19 mouse cellular contexts compared by ENCODE assay signal in genomic region chr14:49311091-49311492, GRCm38 (mm10).
DNase-seq lines count a peak whose midpoint lies in the region; ATAC-seq lines count a peak whose summit lies in the region.
"Had no signal": no experiment of that assay in that cellular context is flagged by ENCODE, and none has a peak within 500 bp of the region (broad histone marks: within the 10 kb centered on the region; RNA-seq: fewer than 3 reads in every experiment).

No protein-coding gene starts in this region.

- peak; percentile 89 for ATAC-seq in forebrain, embryonic 15.5 days (replicated peaks)
- ATAC-seq in midbrain, embryonic 12.5 days (ENCODE audit: low FRiP score, low read depth) = peak; percentile 45
- ATAC-seq: intestine, embryonic 15.5 days had no signal

- 9% methylated on average over 5 of the region's 5 CpGs for WGBS in forebrain, embryonic 15.5 days
- 11% methylated on average over 5 of the region's 5 CpGs for WGBS in midbrain, embryonic 12.5 days

- peak; percentile 40 for DNase-seq in heart, adult 11 months
- no peak for DNase-seq in heart, adult 18-20 months
- DNase-seq in Muller cell, postnatal 12 days (ENCODE audit: inconsistent ontology term) = peak; percentile 29
- no peak for DNase-seq in kidney, postnatal 36 days
- no peak for DNase-seq in thymus, postnatal 14 days
- no peak for DNase-seq in spleen, postnatal 14 days (ENCODE audit: low spot score in 2 of 2)
- DNase-seq: B cell, adult 2 months; cerebellum, adult 11 months; gastrocnemius, postnatal 10 days; heart, postnatal 10 days; kidney, postnatal 25 days; layer of hippocampus, postnatal 36 days; liver, embryonic 13.5 days; lung, postnatal 14 days had no signal

- H3K4me3 ChIP-seq in forebrain, embryonic 15.5 days = no peak overlapping the region
- no peak overlapping the region for H3K4me3 ChIP-seq in midbrain, embryonic 12.5 days
- H3K4me3 ChIP-seq: embryonic facial prominence, embryonic 15.5 days; intestine, embryonic 15.5 days; liver, embryonic 13.5 days; neural tube, embryonic 13.5 days had no signal

- no peak overlapping the region for H3K9ac ChIP-seq in forebrain, embryonic 15.5 days (replicated peaks)
- no peak overlapping the region for H3K9ac ChIP-seq in midbrain, embryonic 12.5 days (replicated peaks)
- H3K9ac ChIP-seq: embryonic facial prominence, embryonic 15.5 days; intestine, embryonic 15.5 days; liver, embryonic 13.5 days; neural tube, embryonic 13.5 days had no signal

- no peaks in the 10 kb centered on the region for H3K27me3 ChIP-seq in forebrain, embryonic 15.5 days
- 0 out of 2 replicates have a peak, but pooled peaks cover 6% of the 10 kb centered on the region for H3K27me3 ChIP-seq in midbrain, embryonic 12.5 days
- H3K27me3 ChIP-seq: embryonic facial prominence, embryonic 15.5 days; intestine, embryonic 15.5 days; liver, embryonic 13.5 days; neural tube, embryonic 13.5 days had no signal

- H3K27ac ChIP-seq in forebrain, embryonic 15.5 days (replicated peaks) = peak overlapping the region; percentile 84
- no peak overlapping the region; the same call in 1 of the 2 replicates for H3K27ac ChIP-seq in midbrain, embryonic 12.5 days (replicated peaks)
- H3K27ac ChIP-seq: embryonic facial prominence, embryonic 15.5 days; intestine, embryonic 15.5 days; liver, embryonic 13.5 days; neural tube, embryonic 13.5 days had no signal

- H3K4me1 ChIP-seq in forebrain, embryonic 15.5 days = peaks cover 30% of the 10 kb centered on the region
- peaks cover 30% of the 10 kb centered on the region for H3K4me1 ChIP-seq in midbrain, embryonic 12.5 days
- H3K4me1 ChIP-seq: embryonic facial prominence, embryonic 15.5 days; intestine, embryonic 15.5 days; liver, embryonic 13.5 days had no signal

- H3K9me3 ChIP-seq in forebrain, embryonic 15.5 days = no peaks in the 10 kb centered on the region
- no peaks in the 10 kb centered on the region for H3K9me3 ChIP-seq in midbrain, embryonic 12.5 days
- H3K9me3 ChIP-seq: embryonic facial prominence, embryonic 15.5 days; intestine, embryonic 15.5 days; liver, embryonic 13.5 days; neural tube, embryonic 13.5 days had no signal

- H3K4me2 ChIP-seq in forebrain, embryonic 15.5 days (replicated peaks) = no peak overlapping the region
- H3K4me2 ChIP-seq in midbrain, embryonic 12.5 days (replicated peaks) = no peak overlapping the region
- H3K4me2 ChIP-seq: embryonic facial prominence, embryonic 15.5 days; intestine, embryonic 15.5 days; liver, embryonic 13.5 days; neural tube, embryonic 13.5 days had no signal

- H3K36me3 ChIP-seq in forebrain, embryonic 15.5 days = no peaks in the 10 kb centered on the region
- H3K36me3 ChIP-seq in midbrain, embryonic 12.5 days = no peaks in the 10 kb centered on the region
- H3K36me3 ChIP-seq: embryonic facial prominence, embryonic 15.5 days; intestine, embryonic 15.5 days; liver, embryonic 13.5 days; neural tube, embryonic 13.5 days had no signal

Comparison
In these comparisons a context has a peak if more than half of its experiments do, and no peak if none do; other contexts are left out.
1. DNase-seq: peak in heart, adult 11 months (single experiment) and Muller cell, postnatal 12 days (single experiment); none in heart, adult 18-20 months (0 of 2), kidney, postnatal 36 days (0 of 2), thymus, postnatal 14 days (single experiment) and spleen, postnatal 14 days (0 of 2).